Mouse (Mus musculus): ENCODE results near the gene Arnt2.

Gene Arnt2

GRCm38 (mm10) chr7:84299601-84300000 is 110.4 kb downstream of the Arnt2 start:
- no peak for DNase-seq (ENCODE audit: low read depth, low spot score)

GRCm38 (mm10) chr7:84293054-84293453 is 116.9 kb downstream of the Arnt2 start:
- peak; percentile 60 for DNase-seq (ENCODE audit: low read depth, low spot score)

GRCm38 (mm10) chr7:84287226-84287587 is 122.8 kb downstream of the Arnt2 start:
- no peak for DNase-seq (ENCODE audit: low read depth, low spot score)

GRCm38 (mm10) chr7:84286526-84287225 is 123.3 kb downstream of the Arnt2 start:
- DNase-seq (ENCODE audit: low read depth, low spot score), result peak; percentile 32

GRCm38 (mm10) chr7:84285790-84286189 is 124.2 kb downstream of the Arnt2 start:
- peak; percentile 60 for DNase-seq (ENCODE audit: low read depth, low spot score)

GRCm38 (mm10) chr7:84284974-84285373 is 125.0 kb downstream of the Arnt2 start:
- peak; percentile 59 for DNase-seq (ENCODE audit: low read depth, low spot score)

GRCm38 (mm10) chr7:84282231-84282630 is 127.7 kb downstream of the Arnt2 start:
- peak; percentile 51 for DNase-seq (ENCODE audit: low read depth, low spot score)

- DNase-seq (ENCODE audit: low read depth, low spot score), result no peak
These were observed 130.7 kb downstream of the Arnt2 start for GRCm38 (mm10) chr7:84279231-84279630.

- DNase-seq (ENCODE audit: low read depth, low spot score), result no peak
These were observed 134.7 kb downstream of the Arnt2 start for GRCm38 (mm10) chr7:84275312-84275711.

- peak; percentile 22 for DNase-seq (ENCODE audit: low read depth, low spot score)
These were observed 136.0 kb downstream of the Arnt2 start for GRCm38 (mm10) chr7:84273930-84274329.

- DNase-seq (ENCODE audit: low read depth, low spot score), result peak; percentile 93
These were observed 137.7 kb downstream of the Arnt2 start for GRCm38 (mm10) chr7:84272206-84272818.

- no peak for DNase-seq (ENCODE audit: low read depth, low spot score)
These were observed 138.5 kb downstream of the Arnt2 start for GRCm38 (mm10) chr7:84271429-84271828.

GRCm38 (mm10) chr7:84263466-84263865 is 146.5 kb downstream of the Arnt2 start:
- no peak for DNase-seq (ENCODE audit: low read depth, low spot score)

- DNase-seq (ENCODE audit: low read depth, low spot score), result peak; percentile 17
These were observed 148.6 kb downstream of the Arnt2 start for GRCm38 (mm10) chr7:84261341-84261740.

GRCm38 (mm10) chr7:84260401-84260800 is 149.6 kb downstream of the Arnt2 start:
- DNase-seq (ENCODE audit: low read depth, low spot score), result no peak

GRCm38 (mm10) chr7:84259309-84259985 is 150.5 kb downstream of the Arnt2 start:
- no peak for DNase-seq (ENCODE audit: low read depth, low spot score)

GRCm38 (mm10) chr7:84256661-84257060 is 153.3 kb downstream of the Arnt2 start:
- DNase-seq (ENCODE audit: low read depth, low spot score), result no peak

- DNase-seq (ENCODE audit: low read depth, low spot score), result no peak
These were observed 153.7 kb downstream of the Arnt2 start for GRCm38 (mm10) chr7:84256245-84256644.

GRCm38 (mm10) chr7:84254916-84255315 is 155.1 kb downstream of the Arnt2 start:
- DNase-seq (ENCODE audit: low read depth, low spot score), result no peak

- no peak for DNase-seq (ENCODE audit: low read depth, low spot score)
These were observed 155.7 kb downstream of the Arnt2 start for GRCm38 (mm10) chr7:84254311-84254710.

- no peak for DNase-seq (ENCODE audit: low read depth, low spot score)
These were observed 158.3 kb downstream of the Arnt2 start for GRCm38 (mm10) chr7:84251667-84252066.

- DNase-seq (ENCODE audit: low read depth, low spot score), result no peak
These were observed 159.2 kb downstream of the Arnt2 start for GRCm38 (mm10) chr7:84250736-84251135.

GRCm38 (mm10) chr7:84249951-84250350 is 160.0 kb downstream of the Arnt2 start:
- DNase-seq (ENCODE audit: low read depth, low spot score), result no peak
